Mouse (Mus musculus): ENCODE measurements around the gene 1700017B05Rik.

DNA sequence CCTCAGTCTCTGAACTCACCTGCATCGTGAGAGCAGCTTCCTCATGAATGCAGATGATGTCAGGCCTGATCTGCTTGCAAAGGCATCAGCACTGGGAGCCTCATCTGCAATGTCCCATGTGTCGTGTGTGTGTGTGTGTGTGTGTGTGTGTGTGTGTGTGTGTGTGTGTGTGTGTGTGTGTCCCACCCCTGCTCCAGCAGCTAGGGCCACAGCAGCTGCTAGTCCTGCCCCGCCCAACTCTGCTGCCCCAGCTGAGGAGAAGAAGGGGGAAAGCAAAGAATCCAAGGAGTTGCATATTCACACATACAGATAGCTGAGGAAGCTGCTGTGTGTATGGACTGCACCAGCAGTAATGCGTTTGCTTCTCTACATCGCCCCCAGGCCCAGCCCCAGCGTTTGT is 45.2 kb downstream of the 1700017B05Rik start:
- no peak for TF ChIP-seq CTCF (IDR thresholded peaks at IDR 0.05; ENCODE audit: low read depth, low read length)
- TF ChIP-seq POLR2A (IDR thresholded peaks at IDR 0.05; ENCODE audit: borderline replicate concordance, low read depth, low read length) = no peak
